Mouse (Mus musculus): ENCODE data around the gene Crtc1.

Crtc1 gene

GRCm38 (mm10) chr8:70439055-70439847, at the start of gene Crtc1:
Gene Crtc1 (minus strand): TSS chr8:70439579.
- peak; percentile 99 for DNase-seq (ENCODE audit: inconsistent age in 2 of 2, low spot score in 1 of 2)

- DNase-seq (ENCODE audit: inconsistent age in 2 of 2, low spot score in 1 of 2) = no peak
These were observed 49.6 kb upstream of the Crtc1 start for GRCm38 (mm10) chr8:70488931-70489470.

GRCm38 (mm10) chr8:70487993-70488796, 48.8 kb upstream of the Crtc1 start:
- DNase-seq (ENCODE audit: inconsistent age in 2 of 2, low spot score in 1 of 2) = peak in 1 of 2 experiments; percentile 49

GRCm38 (mm10) chr8:70486941-70487520, 47.7 kb upstream of the Crtc1 start, which contains the start of gene Tmem59l:
Gene Tmem59l (minus strand): TSS chr8:70487358.
- DNase-seq (ENCODE audit: inconsistent age in 2 of 2, low spot score in 1 of 2) = no peak

- DNase-seq (ENCODE audit: inconsistent age in 2 of 2, low spot score in 1 of 2) = no peak
These were observed 46.9 kb upstream of the Crtc1 start for GRCm38 (mm10) chr8:70486191-70486681.

GRCm38 (mm10) chr8:70482943-70483342, 43.6 kb upstream of the Crtc1 start:
- DNase-seq (ENCODE audit: inconsistent age in 2 of 2, low spot score in 1 of 2) = no peak

- DNase-seq (ENCODE audit: inconsistent age in 2 of 2, low spot score in 1 of 2) = no peak
These were observed 42.5 kb upstream of the Crtc1 start for GRCm38 (mm10) chr8:70481908-70482307.

GRCm38 (mm10) chr8:70477269-70477982, 38.0 kb upstream of the Crtc1 start:
- peak; percentile 51 to 67 for DNase-seq (ENCODE audit: inconsistent age in 2 of 2, low spot score in 1 of 2)

GRCm38 (mm10) chr8:70476333-70477268, 37.2 kb upstream of the Crtc1 start, which contains the start of gene Klhl26:
Gene Klhl26 (minus strand): TSS chr8:70476968.
- peak; percentile 98 to 99 for DNase-seq (ENCODE audit: inconsistent age in 2 of 2, low spot score in 1 of 2)

- DNase-seq (ENCODE audit: inconsistent age in 2 of 2, low spot score in 1 of 2) = no peak
These were observed 32.5 kb upstream of the Crtc1 start for GRCm38 (mm10) chr8:70471856-70472255.

- no peak for DNase-seq (ENCODE audit: inconsistent age in 2 of 2, low spot score in 1 of 2)
These were observed 30.6 kb upstream of the Crtc1 start for GRCm38 (mm10) chr8:70469938-70470337.

GRCm38 (mm10) chr8:70469295-70469916, 30.0 kb upstream of the Crtc1 start:
- DNase-seq (ENCODE audit: inconsistent age in 2 of 2, low spot score in 1 of 2) = no peak

GRCm38 (mm10) chr8:70468733-70469132, 29.4 kb upstream of the Crtc1 start:
- DNase-seq (ENCODE audit: inconsistent age in 2 of 2, low spot score in 1 of 2) = no peak

GRCm38 (mm10) chr8:70467907-70468306, 28.5 kb upstream of the Crtc1 start:
- DNase-seq (ENCODE audit: inconsistent age in 2 of 2, low spot score in 1 of 2) = no peak

- DNase-seq (ENCODE audit: inconsistent age in 2 of 2, low spot score in 1 of 2) = no peak
These were observed 27.9 kb upstream of the Crtc1 start for GRCm38 (mm10) chr8:70467229-70467725.

GRCm38 (mm10) chr8:70466771-70467170, 27.4 kb upstream of the Crtc1 start:
- no peak for DNase-seq (ENCODE audit: inconsistent age in 2 of 2, low spot score in 1 of 2)

GRCm38 (mm10) chr8:70466305-70466704, 26.9 kb upstream of the Crtc1 start:
- no peak for DNase-seq (ENCODE audit: inconsistent age in 2 of 2, low spot score in 1 of 2)

GRCm38 (mm10) chr8:70465701-70466100, 26.3 kb upstream of the Crtc1 start:
- DNase-seq (ENCODE audit: inconsistent age in 2 of 2, low spot score in 1 of 2) = no peak

- no peak for DNase-seq (ENCODE audit: inconsistent age in 2 of 2, low spot score in 1 of 2)
These were observed 24.8 kb upstream of the Crtc1 start for GRCm38 (mm10) chr8:70464162-70464561.

All from adrenal gland, adult (tissue).